Mouse (Mus musculus): ENCODE data around the gene Mybbp1a. TPM values are rescaled to one million over a fixed set of nuclear protein-coding genes. Genes with fewer than 3 reads are reported as not detected.

Gene Mybbp1a
- total and polyA plus RNA-seq, 3 experiments: 344 to 3,394 (median 602) TPM

DNA sequence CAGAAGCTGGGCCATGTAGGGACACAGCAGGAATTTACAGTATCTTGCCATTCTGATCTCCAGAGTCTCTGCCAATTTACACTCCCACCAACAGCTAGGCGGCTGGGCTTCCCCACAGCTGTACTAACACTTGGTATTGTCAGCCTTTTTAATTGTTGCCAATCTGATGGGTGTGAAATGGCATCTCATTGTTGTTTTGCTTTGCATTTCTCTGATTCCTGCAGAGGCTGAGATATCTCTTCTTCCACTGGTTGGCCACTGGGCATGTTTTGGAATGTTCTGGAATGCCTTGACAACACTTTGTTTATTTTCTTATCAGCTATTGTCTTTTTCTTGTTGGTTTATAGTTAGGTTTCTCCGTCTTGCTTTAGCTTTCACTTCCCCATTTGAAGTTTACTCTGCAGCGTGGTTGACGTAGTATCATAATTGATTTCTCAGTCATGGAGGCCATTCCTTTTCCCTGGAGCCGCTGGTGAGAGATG, 20.4 kb downstream of the Mybbp1a start:
- peaks cover 15 to 32% of the 10 kb centered on the region in 2 experiments for H3K4me1 ChIP-seq (ENCODE audit: control insufficient read depth in 1 of 2, insufficient read depth in 2 of 2, low read length in 2 of 2)
- peaks cover 0 to 20% of the 10 kb centered on the region in 2 experiments; a peak in 2 of 4 replicates for H3K36me3 ChIP-seq (ENCODE audit: control insufficient read depth in 1 of 2, insufficient read depth in 2 of 2, low read length in 2 of 2)
- no peaks in the 10 kb centered on the region for H3K27me3 ChIP-seq (ENCODE audit: control insufficient read depth in 1 of 2, insufficient read depth in 2 of 2, low read length in 2 of 2)
- H3K27ac ChIP-seq (ENCODE audit: control insufficient read depth, low read depth, low read length): no peak overlapping the region
- H3K4me3 ChIP-seq (ENCODE audit: control insufficient read depth in 1 of 2, insufficient read depth in 1 of 2, low read depth in 2 of 2, low read length in 2 of 2): peak overlapping the region; percentile 22 to 33
- DNase-seq (ENCODE audit: low read depth, low spot score): peak; percentile 62
- H3K79me2 ChIP-seq (ENCODE audit: control insufficient read depth, insufficient read depth, low read length, poor library complexity): no peaks in the 10 kb centered on the region
- peak; percentile 27; the same call in 1 of the 2 replicates for TF ChIP-seq ETS1 (IDR thresholded peaks at IDR 0.05; ENCODE audit: low read depth, low read length)
- TF ChIP-seq UBTF (IDR thresholded peaks at IDR 0.05; ENCODE audit: borderline replicate concordance, insufficient read depth, low read depth, low read length): no peak
- TF ChIP-seq MEF2A (IDR thresholded peaks at IDR 0.05; ENCODE audit: extremely low read depth, insufficient replicate concordance, low read depth, low read length, poor library complexity, severe bottlenecking): no peak
- TF ChIP-seq TBP (IDR thresholded peaks at IDR 0.05; ENCODE audit: low read depth, low read length): no peak
- no peak for TF ChIP-seq JUND (IDR thresholded peaks at IDR 0.05; ENCODE audit: low read depth, low read length)
- TF ChIP-seq GATA1 (IDR thresholded peaks at IDR 0.05; ENCODE audit: low read depth, low read length): 0 out of 2 replicates have a peak, but pooled peaks have one; percentile 38
- TF ChIP-seq TAL1 (IDR thresholded peaks at IDR 0.05; ENCODE audit: low read length): no peak
- no peak for TF ChIP-seq MAX (IDR thresholded peaks at IDR 0.05; ENCODE audit: low read length)
- TF ChIP-seq USF1 (IDR thresholded peaks at IDR 0.05; ENCODE audit: low read depth, low read length): no peak
- no peak for TF ChIP-seq MYC (IDR thresholded peaks at IDR 0.05; ENCODE audit: low read depth, low read length)
- TF ChIP-seq SIN3A (IDR thresholded peaks at IDR 0.05; ENCODE audit: low read length): peak; percentile 37
- H3K9ac ChIP-seq (ENCODE audit: control insufficient read depth, low read depth, low read length, poor library complexity, severe bottlenecking): peak overlapping the region; percentile 27; the same call in 1 of the 2 replicates
- no peaks in the 10 kb centered on the region for H3K9me3 ChIP-seq (replicated peaks; ENCODE audit: insufficient read depth, low read length)

GRCm38 (mm10) chr11:72464821-72465220, 23.7 kb downstream of the Mybbp1a start:
- H3K27ac ChIP-seq (ENCODE audit: control insufficient read depth, low read depth, low read length): no peak overlapping the region
- no peaks in the 10 kb centered on the region for H3K27me3 ChIP-seq (ENCODE audit: control insufficient read depth in 1 of 2, insufficient read depth in 2 of 2, low read length in 2 of 2)
- TF ChIP-seq GABPA (IDR thresholded peaks at IDR 0.05; ENCODE audit: low read depth, low read length): no peak
- TF ChIP-seq ZC3H11A (IDR thresholded peaks at IDR 0.05; ENCODE audit: low read depth, low read length): no peak
- no peak for TF ChIP-seq ZMIZ1 (IDR thresholded peaks at IDR 0.05; ENCODE audit: low read depth, low read length)
- TF ChIP-seq POLR2AphosphoS5 (IDR thresholded peaks at IDR 0.05; ENCODE audit: borderline replicate concordance, low read depth, low read length): no peak
- TF ChIP-seq POLR2A (IDR thresholded peaks at IDR 0.05; ENCODE audit: control insufficient read depth in 1 of 2, insufficient read depth in 1 of 2, low read depth in 1 of 2, low read length in 2 of 2, poor library complexity in 1 of 2): no peak
- no peak for TF ChIP-seq USF1 (IDR thresholded peaks at IDR 0.05; ENCODE audit: low read depth, low read length)
- no peak for TF ChIP-seq ZNF384 (IDR thresholded peaks at IDR 0.05; ENCODE audit: low read depth, low read length)
- TF ChIP-seq TAL1 (IDR thresholded peaks at IDR 0.05; ENCODE audit: low read length): no peak
- TF ChIP-seq JUND (IDR thresholded peaks at IDR 0.05; ENCODE audit: low read depth, low read length): no peak
- TF ChIP-seq NRF1 (IDR thresholded peaks at IDR 0.05; ENCODE audit: insufficient read depth, low read depth, low read length, poor library complexity, severe bottlenecking): no peak
- TF ChIP-seq ETS1 (IDR thresholded peaks at IDR 0.05; ENCODE audit: low read depth, low read length): no peak
- TF ChIP-seq MYC (IDR thresholded peaks at IDR 0.05; ENCODE audit: low read depth, low read length): no peak
- no peak for TF ChIP-seq MAZ (IDR thresholded peaks at IDR 0.05; ENCODE audit: low read depth, low read length)
- no peak for TF ChIP-seq MYB (IDR thresholded peaks at IDR 0.05; ENCODE audit: low read depth, low read length)
- H3K36me3 ChIP-seq (ENCODE audit: control insufficient read depth in 1 of 2, insufficient read depth in 2 of 2, low read length in 2 of 2): peaks cover 0 to 22% of the 10 kb centered on the region in 2 experiments; a peak in 2 of 4 replicates
- H3K79me2 ChIP-seq (ENCODE audit: control insufficient read depth, insufficient read depth, low read length, poor library complexity): no peaks in the 10 kb centered on the region
- H3K9ac ChIP-seq (ENCODE audit: control insufficient read depth, low read depth, low read length, poor library complexity, severe bottlenecking): no peak overlapping the region
- H3K9me3 ChIP-seq (replicated peaks; ENCODE audit: insufficient read depth, low read length): no peaks in the 10 kb centered on the region
- DNase-seq (ENCODE audit: low read depth, low spot score): no peak
- H3K4me1 ChIP-seq (ENCODE audit: control insufficient read depth in 1 of 2, insufficient read depth in 2 of 2, low read length in 2 of 2): peaks cover 16 to 42% of the 10 kb centered on the region in 2 experiments
- no peak overlapping the region for H3K4me3 ChIP-seq (ENCODE audit: control insufficient read depth in 1 of 2, insufficient read depth in 1 of 2, low read depth in 2 of 2, low read length in 2 of 2)

All from MEL (cell line).